Mouse (Mus musculus) left cerebral cortex, adult 2 months (tissue): Measurements from ENCODE around the gene Ttc9b. TPM values are rescaled to one million over a fixed set of nuclear protein-coding genes. Genes with fewer than 3 reads are reported as not detected.

Experiments
- DNase-seq, 2 experiments: peaks; one replicate each; pipeline ENCODE4 v3.0.0; 2021 to 2022; ENCODE audit warnings: low spot score in 2 of 2, mixed read lengths in 1 of 2; ENCODE audit errors: extremely low spot score in 1 of 2
- H3K27ac ChIP-seq: fragments of 200-600 bp; 2 replicates; pipeline ENCODE4 v1.8.1; 2022
- H3K4me3 ChIP-seq: fragments of 200-600 bp; 2 replicates; pipeline ENCODE4 v1.8.1; 2022
- CTCF ChIP-seq: fragments of 200-600 bp; IDR thresholded peaks from 2 replicates; pipeline ENCODE4 v1.8.1; 2022; ENCODE audit warnings: antibody characterized with exemption, mild to moderate bottlenecking, moderate library complexity
- intact Hi-C: fragments of 180-260 bp; cut with DNase I; formaldehyde crosslinking; loops from one replicate; pipeline ENCODE4 v1.15.1; 2025
- total RNA-seq, 2 experiments: library from RNA; stranded (reverse); gene quantifications; 2 replicates each; pipeline ENCODE4 v1.2.3; 2021

Ttc9b gene
- total RNA-seq, 2 experiments from 2014 or later, result 99.1 to 101 TPM

GRCm38 (mm10) chr7:27691076-27691475, 37.4 kb downstream of the Ttc9b start:
- Histone ChIP-seq H3K27ac (no peak overlapping the region), H3K4me3 (no peak overlapping the region)
- no peak for DNase-seq
- TF ChIP-seq CTCF, result peak; percentile 63
- intact Hi-C loops, result loop anchor here (1.0 kb wide), 1 partner anchor 34 kb away; no protein-coding TSS in a partner anchor

GRCm38 (mm10) chr7:27696711-27697110, 43.0 kb downstream of the Ttc9b start:
- Histone ChIP-seq H3K27ac (no peak overlapping the region), H3K4me3 (no peak overlapping the region)
- intact Hi-C loops, result no loop called here
- no peak for DNase-seq
- TF ChIP-seq CTCF, result no peak

Other genes with a start within 250 kb of the Ttc9b start
- 100 to 1,000 TPM; 153 to 162 TPM for gene Sptbn4, start 206.2 kb upstream of the Ttc9b start, total RNA-seq
- gene Blvrb, start 205.9 kb upstream of the Ttc9b start, total RNA-seq, result 10 to 100 TPM; 18.1 to 18.3 TPM
- gene Sertad3, start 180.1 kb upstream of the Ttc9b start, total RNA-seq, result 1 to 10 TPM; 3.3 TPM
- gene Sertad1, start 167.0 kb upstream of the Ttc9b start, total RNA-seq, result 10 to 100 TPM; 18.8 to 21.7 TPM
- gene Prx, start 154.6 kb upstream of the Ttc9b start, total RNA-seq, result under 1 TPM; 0.47 to 0.50 TPM
- under 1 TPM in 1 of 2 experiments, not detected in 1; 0.16 TPM for gene Hipk4, start 130.6 kb upstream of the Ttc9b start, total RNA-seq
- gene Pld3, start 100.7 kb upstream of the Ttc9b start, total RNA-seq, result 100 to 1,000 TPM; 746 to 788 TPM
- 10 to 100 TPM; 25.9 to 27.1 TPM for gene 2310022A10Rik, start 100.7 kb upstream of the Ttc9b start, total RNA-seq
- gene Akt2, start 62.4 kb upstream of the Ttc9b start, total RNA-seq, result 100 to 1,000 TPM; 115 to 116 TPM
- gene Map3k10, start 20.7 kb downstream of the Ttc9b start, total RNA-seq, result 100 to 1,000 TPM; 202 to 214 TPM
- 10 to 100 TPM; 11.8 to 11.9 TPM for gene Zfp607b, start 35.4 kb downstream of the Ttc9b start, total RNA-seq
- 10 to 100 TPM; 31.9 to 35.0 TPM for gene Zfp60, start 77.5 kb downstream of the Ttc9b start, total RNA-seq
- gene Zfp626, start 153.3 kb downstream of the Ttc9b start, total RNA-seq, result 1 to 10 TPM; 9.1 to 9.3 TPM
- gene Zfp59, start 184.7 kb downstream of the Ttc9b start, total RNA-seq, result 1 to 10 TPM; 4.1 to 5.0 TPM
- gene Zfp607a, start 203.6 kb downstream of the Ttc9b start, total RNA-seq, result 1 to 10 TPM; 1.7 to 2.2 TPM